Mouse (Mus musculus) testis, postnatal 14 days (tissue): ENCODE results near the gene Krt33b.

Experiments used
- DNase-seq: peaks from one replicate; pipeline ENCODE4 v3.0.0; 2021; ENCODE audit warnings: low spot score

Gene Krt33b

DNA sequence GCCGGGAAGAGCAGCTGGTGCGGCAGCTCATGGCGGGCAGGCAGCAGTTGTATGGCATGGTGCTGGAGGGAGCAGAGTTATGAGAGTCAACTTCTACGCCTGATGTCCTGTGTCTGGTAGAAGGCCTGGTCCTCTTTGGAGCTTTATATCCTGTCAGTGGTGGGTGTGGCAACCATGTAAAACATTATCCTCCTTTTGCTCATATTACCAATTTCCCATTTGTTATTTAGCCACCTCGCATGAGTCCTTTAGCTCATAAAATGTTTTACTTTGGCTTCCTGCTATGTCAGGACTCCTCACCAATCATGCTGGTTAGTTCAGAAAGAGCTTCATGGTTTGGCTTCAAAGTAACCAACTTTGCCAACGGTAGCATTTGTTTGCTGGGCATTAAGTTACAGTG lies at the start of gene Krt33b:
Krt33b (minus strand) TSS at position 101 of the 400 bp plus-strand sequence.
- DNase-seq: no peak

DNA sequence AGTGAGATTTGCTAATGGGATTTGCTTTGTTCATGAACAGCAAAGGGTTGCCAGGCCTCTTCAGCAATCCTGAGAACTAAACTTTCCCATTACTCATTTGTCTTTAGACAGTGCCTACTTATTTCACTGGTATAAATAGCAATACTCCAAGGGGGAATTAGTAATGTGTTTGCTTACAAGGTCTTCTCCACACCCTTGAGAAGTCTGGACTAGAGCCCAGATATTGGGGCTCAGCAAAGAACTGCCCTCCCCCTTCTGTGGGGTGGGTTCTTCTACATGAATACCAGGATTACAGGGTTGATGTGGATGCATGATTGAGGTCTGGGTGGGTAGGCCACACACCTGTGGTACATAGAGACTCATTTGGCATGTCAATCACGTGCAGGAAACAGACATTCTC lies 44.2 kb upstream of the Krt33b start:
- DNase-seq: no peak

DNA sequence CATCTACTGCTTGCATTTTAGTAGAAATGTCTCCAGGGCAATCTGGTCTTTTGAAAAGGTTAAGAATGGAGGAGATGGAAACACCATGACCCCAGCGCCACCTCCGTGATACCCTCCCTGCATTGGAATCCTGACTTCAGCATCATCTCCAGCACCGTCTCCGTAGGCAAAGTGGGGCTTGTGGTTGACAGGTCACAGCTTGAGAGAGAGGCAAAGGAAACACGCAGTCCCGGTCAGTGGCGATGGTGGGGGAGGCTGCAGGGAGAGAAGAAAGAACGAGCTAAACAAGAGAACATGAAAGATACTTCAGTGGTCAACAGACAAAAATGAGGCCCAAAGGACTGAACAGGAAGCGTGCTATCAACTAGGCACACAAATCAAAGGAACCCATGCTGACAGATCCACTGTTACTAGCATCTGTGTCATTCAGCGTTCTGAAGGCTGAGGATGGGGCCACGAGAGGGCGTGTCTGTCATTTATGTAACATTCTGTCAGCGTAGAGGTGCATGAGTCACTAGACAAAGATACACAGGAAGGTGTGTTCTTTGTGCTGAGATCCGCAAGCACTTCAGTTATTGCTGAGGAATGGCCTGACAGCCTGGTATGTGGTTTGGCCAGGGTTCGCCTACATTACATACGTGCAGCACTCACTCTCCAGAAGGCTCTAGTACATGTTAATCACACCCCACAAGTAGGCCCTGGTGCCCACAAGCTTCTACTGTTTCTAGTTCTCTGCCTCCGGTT lies 37.8 kb upstream of the Krt33b start:
- no peak for DNase-seq

DNA sequence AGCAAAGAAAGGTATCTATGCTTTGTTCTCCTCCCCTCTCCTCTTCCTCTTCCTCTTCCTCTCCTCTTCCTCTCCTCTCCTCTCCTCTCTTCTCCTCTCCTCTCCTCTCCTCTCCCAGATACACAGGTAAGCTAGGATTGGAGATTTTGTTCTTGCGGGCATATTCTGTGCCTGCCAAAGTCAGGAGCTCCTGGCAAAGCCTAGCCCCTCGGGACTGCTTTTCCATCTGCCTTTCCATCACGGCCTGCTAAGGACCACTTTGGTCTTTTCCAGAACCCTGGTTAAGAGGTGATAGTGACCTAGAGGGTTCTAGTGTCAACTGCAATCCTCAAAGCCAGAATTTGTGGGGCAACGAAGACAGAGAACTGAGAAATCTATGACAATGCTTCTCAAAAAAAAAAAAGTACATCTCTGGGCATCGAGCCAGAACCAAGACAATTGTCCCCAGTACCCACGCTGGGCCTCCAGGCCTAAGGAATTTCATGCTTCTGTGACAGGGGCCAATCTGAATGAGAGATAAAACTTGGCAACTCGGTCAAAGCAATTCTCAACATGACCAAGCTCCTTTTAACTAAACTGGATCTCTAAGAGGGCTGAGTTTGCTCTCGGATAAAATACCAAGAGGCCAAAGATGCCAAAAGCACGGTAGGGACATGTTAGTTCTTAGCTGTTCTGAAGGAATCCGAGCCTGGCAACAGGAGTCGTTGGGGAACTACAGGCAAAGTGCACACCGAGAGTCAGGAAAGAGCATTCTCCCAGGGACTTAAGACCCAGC lies 36.8 kb upstream of the Krt33b start:
- DNase-seq: peak; percentile 33

DNA sequence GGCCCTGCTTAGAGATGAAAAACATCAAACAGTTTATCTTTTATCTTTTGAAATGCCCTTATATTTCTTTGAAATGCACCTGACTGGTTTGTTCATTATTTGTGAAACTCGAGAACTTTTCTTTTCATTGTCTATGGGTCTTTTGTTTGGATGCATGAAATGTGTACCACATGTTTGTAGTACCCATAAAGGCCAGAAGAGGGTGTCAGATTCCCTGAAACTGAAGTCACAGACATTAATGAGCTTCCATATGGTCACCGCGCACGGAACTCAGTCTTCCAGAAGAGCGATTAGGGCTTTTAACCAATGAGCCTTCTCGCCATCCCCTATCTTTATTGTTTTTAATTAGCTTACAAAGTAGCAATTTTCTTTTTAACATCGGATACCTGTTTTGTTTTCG lies 29.2 kb upstream of the Krt33b start:
- no peak for DNase-seq

DNA sequence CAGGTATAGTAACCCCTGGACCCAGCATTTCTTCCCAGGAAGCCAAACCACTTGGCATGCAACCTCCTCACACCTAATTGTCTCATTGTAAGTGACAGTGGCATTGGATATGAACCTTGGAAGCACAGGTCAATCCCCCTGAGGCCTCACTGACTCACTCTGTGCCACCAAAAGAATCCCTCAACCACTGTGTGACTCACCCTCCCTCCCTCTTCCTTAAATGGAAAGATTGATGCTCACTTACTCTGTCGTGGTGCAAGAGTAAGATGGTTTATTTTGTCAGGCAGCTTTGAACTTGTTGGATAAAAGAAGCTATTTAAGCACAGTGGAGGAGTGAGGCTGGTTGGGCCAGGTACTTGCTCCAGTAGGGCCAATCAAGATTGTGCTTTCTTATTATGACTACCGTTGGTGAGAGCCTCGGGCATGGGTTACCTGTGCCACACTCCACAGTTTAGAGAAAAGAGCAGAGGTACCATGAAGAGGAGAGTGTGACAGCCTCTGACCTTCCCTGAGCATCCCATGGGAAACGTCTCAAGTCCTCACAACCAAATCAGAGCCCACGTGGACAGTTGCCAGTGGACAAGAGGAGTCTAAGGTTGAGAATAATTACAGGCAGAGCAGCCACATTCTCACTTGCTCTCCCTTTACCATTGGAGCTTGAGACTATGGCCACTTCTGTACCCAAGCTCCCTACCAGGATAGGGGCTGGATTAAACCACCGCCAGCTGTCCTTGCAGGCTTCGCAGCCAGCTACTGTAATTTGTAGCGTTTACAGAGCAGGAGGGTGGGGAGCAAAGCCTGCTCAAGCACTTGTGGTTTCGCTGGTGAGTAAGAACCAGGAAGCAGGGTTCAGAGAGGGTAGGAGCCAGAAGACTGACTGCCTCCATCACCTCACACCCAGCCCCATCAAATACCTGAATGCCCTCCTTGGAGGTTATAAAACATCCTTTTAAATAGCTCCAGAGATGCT lies 26.3 kb upstream of the Krt33b start:
- DNase-seq: no peak

DNA sequence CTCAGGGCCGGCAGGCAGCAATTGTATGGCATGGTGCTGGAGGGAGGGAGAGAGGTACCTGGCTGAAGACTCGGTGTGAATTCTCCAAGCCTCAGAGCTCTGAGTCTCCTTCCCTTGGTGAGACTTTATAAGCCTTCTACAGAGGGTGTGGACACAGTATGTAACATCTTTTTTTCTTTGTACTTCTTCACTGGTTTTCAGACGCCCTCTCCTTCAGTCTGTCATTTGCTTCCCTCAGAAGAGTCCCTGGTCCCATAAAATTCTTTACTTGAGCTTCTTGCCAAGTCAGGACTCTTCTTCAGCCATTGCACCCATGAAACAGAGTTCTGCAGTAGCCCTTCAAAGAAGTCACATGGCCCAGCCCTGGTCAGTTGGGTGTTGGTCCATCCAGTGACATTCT lies 20.8 kb upstream of the Krt33b start, which contains the start of gene Krt31:
Krt31 (minus strand) TSS at position 101 of the 400 bp plus-strand sequence.
- no peak for DNase-seq

DNA sequence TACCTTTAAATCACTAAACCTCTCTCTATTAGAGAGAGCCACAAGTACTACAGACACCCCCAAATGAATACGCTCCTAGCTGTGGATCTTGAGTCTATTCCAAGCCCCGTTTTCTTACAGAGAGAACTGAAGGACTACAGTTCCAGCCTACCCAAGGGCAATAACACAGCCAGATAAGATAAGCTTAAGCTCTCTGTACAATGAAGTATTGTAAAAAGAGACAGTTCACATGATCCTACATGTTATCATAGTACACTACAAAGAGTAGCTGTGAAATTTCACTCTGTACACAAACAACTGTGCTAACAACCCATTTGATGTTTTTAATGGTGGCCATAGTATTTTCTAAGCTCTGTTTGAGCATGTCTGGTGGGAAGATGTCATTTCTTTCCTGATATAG lies 17.5 kb upstream of the Krt33b start:
- no peak for DNase-seq

DNA sequence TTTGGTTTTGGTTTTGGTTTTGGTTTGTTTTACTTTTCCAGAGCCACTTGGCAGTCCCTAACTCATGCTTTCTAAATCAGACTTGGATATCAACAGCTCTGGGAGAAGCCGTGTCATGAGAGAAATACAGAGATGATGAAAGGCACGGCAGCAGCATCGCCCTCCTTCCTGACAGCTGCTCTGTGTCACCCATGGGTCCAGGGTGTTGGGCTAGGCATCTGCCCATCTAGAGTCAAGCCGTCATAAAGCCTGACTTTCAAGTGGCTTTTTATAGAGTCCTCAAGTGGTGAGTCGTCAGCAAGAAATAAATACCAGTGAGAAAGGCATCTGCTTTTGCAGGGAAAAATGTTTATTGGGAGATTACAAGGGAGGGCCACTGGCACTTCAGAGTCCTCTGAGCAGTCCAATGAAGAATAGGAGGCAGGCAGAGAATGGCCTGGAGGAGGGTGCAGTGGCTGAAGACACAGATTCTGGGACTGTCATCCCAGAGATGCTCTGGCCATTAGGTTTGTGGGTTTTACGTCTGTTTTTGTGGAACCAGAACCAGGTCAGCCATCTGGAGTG lies 16.7 kb upstream of the Krt33b start:
- no peak for DNase-seq

DNA sequence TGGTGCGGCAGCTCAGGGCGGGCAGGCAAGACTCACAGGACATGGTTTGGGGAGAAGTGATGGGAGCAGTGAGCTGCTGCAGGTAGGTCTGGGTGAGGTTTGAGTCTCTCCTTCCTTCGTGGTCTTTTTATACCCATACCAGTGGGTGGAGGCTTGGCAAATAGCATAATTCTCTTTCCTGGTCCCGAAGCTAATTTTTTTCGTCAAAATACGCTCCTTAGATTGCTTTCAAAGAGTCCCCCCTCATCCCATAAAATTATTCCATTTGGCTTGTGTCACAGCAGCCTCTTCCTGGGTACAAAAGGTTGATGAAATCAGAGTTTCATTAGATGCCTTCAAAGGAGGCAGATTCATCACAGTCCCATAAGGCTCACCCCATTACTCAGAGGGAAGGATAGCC lies 11.8 kb upstream of the Krt33b start, which contains the start of gene Krt34:
Krt34 (minus strand) TSS at position 101 of the 400 bp plus-strand sequence.
- DNase-seq: no peak

DNA sequence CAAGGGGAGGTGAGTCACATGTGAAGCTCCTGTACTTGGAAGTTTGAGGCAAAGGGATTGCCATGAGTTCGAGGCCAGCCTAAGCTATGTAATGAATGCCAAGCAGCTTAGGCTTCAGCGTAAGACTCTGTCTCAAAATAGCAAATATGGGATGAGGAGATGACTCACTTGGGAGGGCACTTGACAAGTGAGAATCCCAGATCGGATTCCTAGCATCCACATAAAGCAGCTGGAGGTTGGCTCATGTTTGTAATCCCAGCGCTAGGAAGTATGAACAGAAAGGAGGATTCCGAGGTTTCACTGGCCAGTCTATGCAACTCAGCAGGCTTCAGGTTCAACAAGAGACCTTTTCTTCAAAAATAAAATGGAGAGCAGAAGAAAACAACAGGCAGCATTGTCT lies 8.2 kb downstream of the Krt33b start:
- no peak for DNase-seq

DNA sequence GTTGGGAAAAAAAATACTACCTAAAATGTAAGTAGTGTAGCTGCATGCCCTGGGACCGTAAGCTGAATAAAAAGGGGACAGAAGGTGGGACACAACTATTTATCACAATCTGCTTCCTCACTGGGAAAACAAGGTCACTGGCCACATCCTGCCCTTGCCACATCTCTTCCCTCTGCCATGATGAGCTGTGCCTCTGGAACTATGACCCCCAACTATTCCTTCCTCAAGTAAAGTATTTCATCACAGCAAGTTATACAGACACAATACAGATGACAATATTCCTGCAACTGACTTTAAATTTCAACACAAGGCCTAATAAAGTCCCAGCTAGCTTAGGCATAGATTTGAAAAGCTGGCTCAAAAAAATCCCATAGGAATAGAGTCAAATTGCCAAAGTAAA lies 10.2 kb downstream of the Krt33b start:
- no peak for DNase-seq

DNA sequence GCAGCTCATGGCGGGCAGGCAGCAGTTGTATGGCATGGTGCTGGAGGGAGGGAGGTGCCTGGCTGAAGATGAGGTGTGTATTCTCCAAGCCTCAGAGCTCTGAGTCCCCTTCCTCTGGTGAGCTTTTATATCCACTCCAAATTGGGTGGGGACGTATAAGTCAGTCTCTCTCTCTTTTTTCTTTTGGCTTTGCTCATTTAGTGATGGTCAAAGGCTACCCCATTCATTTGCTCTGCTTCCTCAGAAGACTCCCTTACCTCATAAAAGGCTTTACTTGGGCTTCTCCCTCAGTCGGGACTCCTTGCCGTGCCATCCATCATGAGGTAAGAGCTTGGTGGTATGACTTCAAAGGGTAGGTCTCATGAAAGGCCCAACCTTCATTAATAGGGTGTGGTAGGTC lies 13.6 kb downstream of the Krt33b start, which contains the start of gene Krt33a:
Krt33a (minus strand) TSS at position 101 of the 400 bp plus-strand sequence.
- DNase-seq: no peak

DNA sequence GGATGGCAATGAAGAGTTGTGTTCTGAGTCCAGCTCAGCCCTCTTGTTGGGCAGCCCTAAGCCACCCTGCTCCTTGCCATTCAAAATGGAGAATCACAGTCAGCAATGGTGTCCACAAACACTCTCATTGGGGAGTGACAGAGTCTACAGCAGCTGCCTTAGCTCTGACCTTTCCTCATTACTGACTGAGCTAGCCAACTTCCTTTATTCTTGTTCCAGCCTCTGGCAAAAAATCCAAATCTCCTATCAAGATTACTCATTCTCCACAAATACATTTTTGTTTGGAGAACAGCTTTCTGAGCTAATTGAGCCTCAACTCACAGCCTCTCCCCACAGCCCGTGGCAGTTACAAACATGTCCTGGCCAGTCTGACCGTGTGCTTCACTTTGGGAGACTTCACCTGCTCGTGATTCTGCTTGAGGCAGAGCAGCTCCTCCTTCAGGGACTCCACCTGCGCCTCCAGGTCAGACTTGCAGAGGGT lies 15.9 kb downstream of the Krt33b start:
- no peak for DNase-seq

DNA sequence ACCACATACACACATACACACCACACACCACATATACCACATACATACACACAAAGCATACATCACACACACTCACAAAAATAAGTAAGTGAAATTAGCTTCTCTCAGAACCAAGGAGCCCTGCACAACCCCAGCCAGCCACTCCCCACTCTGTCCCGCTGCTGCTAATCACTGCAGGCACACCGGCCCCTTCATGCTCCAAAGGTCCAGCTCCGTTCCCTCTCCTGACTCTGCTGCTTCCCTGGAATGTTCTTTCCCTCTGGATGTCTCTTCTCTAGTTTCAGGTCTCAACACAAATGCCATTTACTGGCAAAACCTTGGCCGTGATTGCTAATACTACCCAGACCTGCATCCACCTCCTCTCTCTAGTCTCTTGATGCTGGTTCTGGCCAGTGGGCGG lies 19.0 kb downstream of the Krt33b start:
- DNase-seq: no peak

DNA sequence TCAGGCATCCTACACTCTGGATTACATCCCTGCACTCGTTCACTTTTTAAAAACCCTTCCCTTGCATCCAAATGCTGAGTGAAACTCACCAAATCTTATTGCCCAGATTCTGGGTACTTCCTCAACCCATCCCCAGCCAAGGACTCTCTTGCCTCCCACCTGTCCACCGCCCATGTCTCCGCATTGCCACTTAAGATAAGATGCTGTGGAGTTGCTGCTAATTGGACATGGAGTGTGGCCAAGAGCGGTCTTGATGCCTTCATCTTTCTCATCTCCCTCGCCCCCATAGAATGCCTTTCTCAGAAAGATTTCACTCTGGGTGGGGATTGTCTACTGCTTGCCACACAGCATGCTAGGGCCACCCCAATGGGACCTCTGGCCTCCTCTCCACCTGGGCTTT lies 21.3 kb downstream of the Krt33b start:
- DNase-seq: no peak

DNA sequence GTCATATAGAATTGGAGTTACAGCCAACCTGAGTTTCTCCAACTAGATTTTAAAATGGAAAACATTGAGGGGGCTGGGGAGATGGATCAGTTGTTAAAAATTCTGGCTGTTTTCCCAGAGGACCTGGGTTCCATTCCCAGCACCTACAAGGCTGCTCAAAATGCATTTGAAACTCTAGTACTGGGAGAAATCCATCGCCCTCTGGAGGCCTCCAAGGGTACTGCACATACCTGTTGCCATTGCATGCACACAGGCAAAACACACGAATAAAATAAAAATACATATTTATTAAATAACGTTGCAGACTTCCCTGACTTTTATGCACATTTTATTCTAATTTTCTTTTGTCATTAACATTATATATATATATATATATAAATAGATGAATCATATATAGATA lies 23.0 kb downstream of the Krt33b start:
- DNase-seq: no peak

DNA sequence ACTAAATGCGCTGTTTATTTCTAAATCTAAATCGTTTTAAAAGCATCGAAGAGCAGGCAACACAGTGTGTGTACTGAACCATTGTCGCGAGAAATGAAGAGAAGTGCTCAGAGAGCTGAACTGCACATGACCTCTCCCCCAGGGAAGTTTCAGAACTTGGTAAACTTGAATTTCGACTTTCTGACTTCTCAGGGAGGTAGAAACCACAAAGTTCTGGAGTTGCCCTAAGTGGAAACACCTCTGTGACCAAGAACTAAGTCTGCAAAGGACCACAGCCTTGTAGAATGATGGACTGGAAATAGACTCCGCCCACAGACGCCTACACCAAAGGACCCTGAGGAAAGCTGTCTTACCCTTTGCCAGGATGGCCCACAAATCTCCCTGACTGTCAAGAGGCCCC lies 23.8 kb downstream of the Krt33b start:
- DNase-seq: no peak

DNA sequence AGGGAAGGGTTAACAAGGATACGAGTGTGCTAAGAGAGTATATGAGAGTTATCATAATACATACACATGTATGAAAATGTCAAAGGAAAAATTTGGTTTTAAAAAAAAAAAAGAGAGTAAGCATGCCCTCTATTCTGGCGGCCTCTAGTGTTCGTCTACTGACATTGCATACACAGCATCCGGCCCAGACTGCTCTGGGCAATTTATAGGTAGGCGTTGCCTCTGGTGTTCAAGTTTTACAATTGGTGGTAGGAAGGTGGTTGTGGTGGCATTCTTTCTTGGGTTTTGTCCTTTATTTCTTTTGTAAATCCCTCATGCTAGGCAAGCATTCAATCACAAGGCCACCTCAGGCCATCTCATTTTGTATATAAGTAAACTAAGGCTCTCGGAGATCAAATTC lies 24.8 kb downstream of the Krt33b start:
- no peak for DNase-seq

DNA sequence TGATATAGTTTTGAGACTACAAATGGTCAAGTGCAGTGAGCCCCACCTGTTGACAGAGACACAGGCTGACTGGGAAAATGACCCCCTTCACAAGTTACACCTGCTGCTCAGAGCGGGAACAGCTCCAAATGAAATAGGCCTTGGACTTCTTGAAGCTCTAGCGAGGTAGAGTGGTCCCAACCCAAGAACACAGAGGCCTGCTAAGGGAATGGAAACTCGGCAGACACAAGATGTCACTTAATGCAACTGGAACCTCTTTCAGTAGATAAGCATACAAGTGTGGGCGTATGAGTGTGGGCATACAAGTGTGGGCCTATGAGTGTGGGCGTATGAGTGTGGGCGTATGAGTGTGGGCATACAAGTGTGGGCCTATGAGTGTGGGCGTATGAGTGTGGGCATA lies 30.6 kb downstream of the Krt33b start:
- no peak for DNase-seq

DNA sequence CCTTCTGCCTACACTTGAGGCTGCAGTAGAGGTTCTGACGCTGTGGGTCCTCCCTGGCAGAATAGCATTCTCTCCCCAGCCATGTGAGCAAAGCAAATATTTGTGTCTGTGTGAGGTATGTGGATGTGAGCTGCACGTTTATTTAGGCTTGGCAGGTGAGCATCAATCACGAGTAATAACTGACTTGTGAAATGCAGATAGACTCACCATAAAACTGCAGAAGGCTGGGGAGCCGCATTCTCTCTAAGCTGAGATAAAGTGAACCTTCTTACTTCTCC lies 35.3 kb downstream of the Krt33b start:
- DNase-seq: no peak
